In the genomic region with DNA sequence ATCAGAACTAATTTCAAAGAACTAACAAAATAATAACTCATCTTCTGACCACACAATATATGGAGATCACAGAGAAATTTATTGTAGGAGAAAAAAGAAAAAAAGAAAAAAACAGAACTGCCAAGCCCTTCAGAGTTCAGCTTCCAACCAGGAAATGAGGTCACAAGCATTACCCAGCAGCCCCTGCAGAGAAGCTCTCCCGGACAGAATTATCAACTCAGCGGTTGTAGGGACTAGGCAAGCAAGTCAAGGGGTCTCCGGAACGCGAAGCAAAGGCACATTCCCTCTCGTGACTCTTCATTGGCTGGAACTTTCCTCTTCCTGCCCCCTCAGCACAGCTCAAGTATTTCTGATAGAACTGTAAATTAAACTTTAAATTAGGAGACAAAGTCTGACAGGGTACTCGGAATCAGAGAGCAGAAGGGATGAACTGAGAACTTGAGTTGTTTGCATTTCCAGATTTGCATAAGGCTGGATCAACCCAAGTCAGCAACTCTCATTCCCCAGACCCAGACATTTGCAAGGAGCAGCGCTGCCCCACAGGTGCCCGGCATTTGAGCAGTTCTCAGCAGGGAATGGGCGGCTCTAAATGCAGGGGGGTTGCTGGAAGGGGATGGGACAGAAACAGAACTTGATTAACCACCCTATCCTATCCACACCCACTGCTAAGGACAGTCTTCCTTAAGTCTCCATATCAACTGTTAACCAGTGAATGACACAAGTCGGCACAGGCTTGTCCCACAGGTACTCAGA, we compare ENCODE assay signal across 9 mouse cellular contexts. TPM values are rescaled to one million over a fixed set of nuclear protein-coding genes. Genes with fewer than 3 reads are reported as not detected.
DNase-seq lines count a peak whose midpoint lies in the region; ATAC-seq and TF ChIP-seq lines count a peak whose summit lies in the region.
"Had no signal": no experiment of that assay in that cellular context is flagged by ENCODE, and none has a peak within 500 bp of the region (broad histone marks: within the 10 kb centered on the region; RNA-seq: fewer than 3 reads in every experiment).

No protein-coding gene starts in this region.

- no peak for TF ChIP-seq CTCF in kidney, postnatal 0 days (IDR thresholded peaks at IDR 0.05; ENCODE audit: low read depth)

- no peak for ATAC-seq in kidney, postnatal 0 days (replicated peaks; ENCODE audit: low FRiP score, low read depth)
- no peak for ATAC-seq in embryonic facial prominence, embryonic 11.5 days (replicated peaks; ENCODE audit: insufficient number of reproducible peaks, low FRiP score, low TSS enrichment, low read depth)
- no peak for ATAC-seq in intestine, embryonic 14.5 days (replicated peaks; ENCODE audit: low FRiP score, low TSS enrichment, low read depth)
- ATAC-seq in neural tube, embryonic 13.5 days (ENCODE audit: low read depth) = no peak

- H3K9ac ChIP-seq in kidney, postnatal 0 days (ENCODE audit: low read depth, low read length) = no peak overlapping the region
- no peak overlapping the region for H3K9ac ChIP-seq in embryonic facial prominence, embryonic 11.5 days (replicated peaks; ENCODE audit: low read length)
- H3K9ac ChIP-seq in intestine, embryonic 14.5 days (ENCODE audit: low read length) = no peak overlapping the region
- peak overlapping the region; percentile 69; the same call in 1 of the 2 replicates for H3K9ac ChIP-seq in neural tube, embryonic 13.5 days

- no peak overlapping the region for H3K27ac ChIP-seq in kidney, postnatal 0 days
- no peak overlapping the region for H3K27ac ChIP-seq in embryonic facial prominence, embryonic 11.5 days (replicated peaks; ENCODE audit: low read depth, low read length)
- H3K27ac ChIP-seq in intestine, embryonic 14.5 days (ENCODE audit: low read depth) = no peak overlapping the region
- no peak overlapping the region for H3K27ac ChIP-seq in neural tube, embryonic 13.5 days (replicated peaks)

- peak; percentile 47 for DNase-seq in kidney, postnatal 0 days (ENCODE audit: low spot score)
- DNase-seq in kidney, adult 18-20 months = no peak
- peak; percentile 9 for DNase-seq in embryonic facial prominence, embryonic 11.5 days (ENCODE audit: low spot score)
- DNase-seq in intestine, embryonic 14.5 days (ENCODE audit: low spot score) = no peak
- DNase-seq in adrenal gland, adult (ENCODE audit: inconsistent age in 2 of 2, low spot score in 1 of 2) = no peak
- no peak for DNase-seq in natural killer cell, adult 2 months (ENCODE audit: low spot score in 2 of 2)
- no peak for DNase-seq in urinary bladder, postnatal 10 days (ENCODE audit: low spot score)
- DNase-seq: cerebellum, adult 8-10 months had no signal

- H3K4me3 ChIP-seq in kidney, postnatal 0 days (replicated peaks; ENCODE audit: low read depth, low read length) = no peak overlapping the region
- H3K4me3 ChIP-seq in embryonic facial prominence, embryonic 11.5 days (ENCODE audit: low read depth, low read length) = no peak overlapping the region
- H3K4me3 ChIP-seq in intestine, embryonic 14.5 days (ENCODE audit: low read depth, low read length) = 0 out of 2 replicates have a peak overlapping the region, but pooled peaks have one; percentile 34
- peak overlapping the region; percentile 47; the same call in 1 of the 2 replicates for H3K4me3 ChIP-seq in neural tube, embryonic 13.5 days

- H3K27me3 ChIP-seq in kidney, postnatal 0 days (ENCODE audit: insufficient read depth, low read length) = no peaks in the 10 kb centered on the region; the same call in 1 of the 2 replicates
- H3K27me3 ChIP-seq in embryonic facial prominence, embryonic 11.5 days (ENCODE audit: control insufficient read depth, insufficient read depth, low read length) = peaks cover 15% of the 10 kb centered on the region
- H3K27me3 ChIP-seq in intestine, embryonic 14.5 days (replicated peaks; ENCODE audit: control insufficient read depth, insufficient read depth, low read length) = peaks cover 38% of the 10 kb centered on the region
- H3K27me3 ChIP-seq in neural tube, embryonic 13.5 days = peaks cover 83% of the 10 kb centered on the region

- 8% methylated on average over 11 of the region's 11 CpGs for WGBS in kidney, postnatal 0 days
- 5% methylated on average over 11 of the region's 11 CpGs for WGBS in embryonic facial prominence, embryonic 11.5 days
- 8% methylated on average over 11 of the region's 11 CpGs for WGBS in intestine, embryonic 14.5 days
- WGBS in neural tube, embryonic 13.5 days = 3% methylated on average over 11 of the region's 11 CpGs

- no peaks in the 10 kb centered on the region for H3K9me3 ChIP-seq in kidney, postnatal 0 days (replicated peaks; ENCODE audit: low read length)
- no peaks in the 10 kb centered on the region for H3K9me3 ChIP-seq in embryonic facial prominence, embryonic 11.5 days (replicated peaks; ENCODE audit: control insufficient read depth, low read length)
- H3K9me3 ChIP-seq in intestine, embryonic 14.5 days (ENCODE audit: control insufficient read depth, low read length) = no peaks in the 10 kb centered on the region
- no peaks in the 10 kb centered on the region for H3K9me3 ChIP-seq in neural tube, embryonic 13.5 days

- H3K4me2 ChIP-seq in kidney, postnatal 0 days (ENCODE audit: low read length) = peak overlapping the region; percentile 79
- H3K4me2 ChIP-seq in embryonic facial prominence, embryonic 11.5 days (ENCODE audit: low read depth, low read length) = peak overlapping the region; percentile 79; the same call in 1 of the 2 replicates
- peak overlapping the region; percentile 69 for H3K4me2 ChIP-seq in intestine, embryonic 14.5 days (ENCODE audit: low read length)
- H3K4me2 ChIP-seq in neural tube, embryonic 13.5 days = peak overlapping the region; percentile 81

- no peaks in the 10 kb centered on the region for H3K36me3 ChIP-seq in kidney, postnatal 0 days (ENCODE audit: insufficient read depth, low read length)
- no peaks in the 10 kb centered on the region for H3K36me3 ChIP-seq in embryonic facial prominence, embryonic 11.5 days (replicated peaks; ENCODE audit: control insufficient read depth, insufficient read depth, low read depth, low read length)
- no peaks in the 10 kb centered on the region for H3K36me3 ChIP-seq in intestine, embryonic 14.5 days (ENCODE audit: control insufficient read depth, insufficient read depth, low read length)
- H3K36me3 ChIP-seq in neural tube, embryonic 13.5 days = no peaks in the 10 kb centered on the region

- no peaks in the 10 kb centered on the region for H3K4me1 ChIP-seq in kidney, postnatal 0 days (replicated peaks; ENCODE audit: insufficient read depth, low read length)
- no peaks in the 10 kb centered on the region for H3K4me1 ChIP-seq in embryonic facial prominence, embryonic 11.5 days (ENCODE audit: control insufficient read depth, insufficient read depth, low read length)
- no peaks in the 10 kb centered on the region; the same call in 1 of the 2 replicates for H3K4me1 ChIP-seq in intestine, embryonic 14.5 days (replicated peaks; ENCODE audit: control insufficient read depth, insufficient read depth, low read length)
- peaks cover 21% of the 10 kb centered on the region for H3K4me1 ChIP-seq in neural tube, embryonic 13.5 days (replicated peaks)

RNA-seq across cellular contexts. Expression of gene Krt1, which starts 8.3 kb away (rescaled TPM):
- polyA plus RNA-seq in kidney, postnatal 0 days (2015; fragmentation: Nextera tagmentation; extraction: Ambion mirVana) = 0.59 and 1.1 TPM in 2 replicates
- polyA plus RNA-seq in embryonic facial prominence, embryonic 11.5 days (2014; fragmentation: Nextera tagmentation; extraction: Ambion mirVana) = 1.3 and 1.7 TPM in 2 replicates
- polyA plus RNA-seq in intestine, embryonic 14.5 days (2014; fragmentation: Nextera tagmentation; extraction: Ambion mirVana) = 0.91 and 1.1 TPM in 2 replicates
- polyA plus RNA-seq in neural tube, embryonic 13.5 days (2015; fragmentation: Nextera tagmentation; extraction: Ambion mirVana) = 7.0 and 8.6 TPM in 2 replicates

RNA-seq across cellular contexts. Expression of gene Krt77, which starts 10.7 kb away (rescaled TPM):
- not detected in 2 replicates for polyA plus RNA-seq in kidney, postnatal 0 days (2015; fragmentation: Nextera tagmentation; extraction: Ambion mirVana)
- not detected in 2 replicates for polyA plus RNA-seq in embryonic facial prominence, embryonic 11.5 days (2014; fragmentation: Nextera tagmentation; extraction: Ambion mirVana)
- not detected in 2 replicates for polyA plus RNA-seq in intestine, embryonic 14.5 days (2014; fragmentation: Nextera tagmentation; extraction: Ambion mirVana)
- 0.12 and 0.13 TPM in 2 replicates for polyA plus RNA-seq in neural tube, embryonic 13.5 days (2015; fragmentation: Nextera tagmentation; extraction: Ambion mirVana)

RNA-seq across cellular contexts. Expression of gene Krt76, which starts 33.9 kb away (rescaled TPM):
- not detected in 2 replicates for polyA plus RNA-seq in kidney, postnatal 0 days (2015; fragmentation: Nextera tagmentation; extraction: Ambion mirVana)
- not detected in 2 replicates for polyA plus RNA-seq in embryonic facial prominence, embryonic 11.5 days (2014; fragmentation: Nextera tagmentation; extraction: Ambion mirVana)
- not detected in 2 replicates for polyA plus RNA-seq in intestine, embryonic 14.5 days (2014; fragmentation: Nextera tagmentation; extraction: Ambion mirVana)
- polyA plus RNA-seq in neural tube, embryonic 13.5 days (2015; fragmentation: Nextera tagmentation; extraction: Ambion mirVana) = not detected in 2 replicates

RNA-seq across cellular contexts. Expression of gene Krt2, which starts 40.9 kb away (rescaled TPM):
- polyA plus RNA-seq in kidney, postnatal 0 days (2015; fragmentation: Nextera tagmentation; extraction: Ambion mirVana) = not detected in 2 replicates
- not detected in 2 replicates for polyA plus RNA-seq in embryonic facial prominence, embryonic 11.5 days (2014; fragmentation: Nextera tagmentation; extraction: Ambion mirVana)
- not detected in 2 replicates for polyA plus RNA-seq in intestine, embryonic 14.5 days (2014; fragmentation: Nextera tagmentation; extraction: Ambion mirVana)
- not detected in 2 replicates for polyA plus RNA-seq in neural tube, embryonic 13.5 days (2015; fragmentation: Nextera tagmentation; extraction: Ambion mirVana)

RNA-seq across cellular contexts. Expression of gene Krt73, which starts 56.7 kb away (rescaled TPM):
- not detected in 2 replicates for polyA plus RNA-seq in kidney, postnatal 0 days (2015; fragmentation: Nextera tagmentation; extraction: Ambion mirVana)
- polyA plus RNA-seq in embryonic facial prominence, embryonic 11.5 days (2014; fragmentation: Nextera tagmentation; extraction: Ambion mirVana) = not detected in 2 replicates
- not detected in 2 replicates for polyA plus RNA-seq in intestine, embryonic 14.5 days (2014; fragmentation: Nextera tagmentation; extraction: Ambion mirVana)
- 0.43 and 0.44 TPM in 2 replicates for polyA plus RNA-seq in neural tube, embryonic 13.5 days (2015; fragmentation: Nextera tagmentation; extraction: Ambion mirVana)

Comparison
In these comparisons a context has a peak if more than half of its experiments do, and no peak if none do; other contexts are left out.
1. DNase-seq: peak in kidney, postnatal 0 days (single experiment) and embryonic facial prominence, embryonic 11.5 days (single experiment); none in kidney, adult 18-20 months (single experiment), intestine, embryonic 14.5 days (single experiment), adrenal gland, adult (0 of 2), natural killer cell, adult 2 months (0 of 2) and urinary bladder, postnatal 10 days (single experiment).
2. H3K4me3 ChIP-seq: peak in intestine, embryonic 14.5 days (single experiment) and neural tube, embryonic 13.5 days (single experiment); none in kidney, postnatal 0 days (single experiment) and embryonic facial prominence, embryonic 11.5 days (single experiment).
3. Peak in every context shown above with its lines, with median percentiles within 50 percentile points of each other: H3K4me2 ChIP-seq.